Mouse (Mus musculus) macrophage (primary cell): ENCODE results near the gene Cobl. TPM values are rescaled to one million over a fixed set of nuclear protein-coding genes. Genes with fewer than 3 reads are reported as not detected.

Source experiments
- H3K27ac ChIP-seq: fragments of 350-480 bp; formaldehyde crosslinking; 2 replicates; pipeline ENCODE4 v1.9.0; 2021
- H3K36me3 ChIP-seq: fragments of 350-480 bp; formaldehyde crosslinking; 2 replicates; pipeline ENCODE4 v1.9.0; 2021; ENCODE audit errors: inconsistent target
- H3K4me3 ChIP-seq: fragments of 350-480 bp; formaldehyde crosslinking; 2 replicates; pipeline ENCODE4 v1.9.0; 2021; ENCODE audit errors: inconsistent target
- H3K79me2 ChIP-seq: fragments of 350-480 bp; formaldehyde crosslinking; 2 replicates; pipeline ENCODE4 v1.9.0; 2021; ENCODE audit errors: inconsistent target
- WGBS: methylation state at CpG from one replicate; pipeline ENCODE4 v1.1.7; 2026; ENCODE audit warnings: inconsistent platforms; ENCODE audit not compliant: missing documents; 5-methylcytosine and 5-hydroxymethylcytosine counted together
- polyA plus RNA-seq: library from polyadenylated mRNA; stranded (reverse); fragments of 250-400 nt; gene quantifications from 3 replicates; pipeline ENCODE4 v1.2.4, GENCODE M21; 2018; ENCODE audit warnings: inconsistent platforms

Gene Cobl
- polyA plus RNA-seq, 1 experiment from 2014 or later: not detected

DNA sequence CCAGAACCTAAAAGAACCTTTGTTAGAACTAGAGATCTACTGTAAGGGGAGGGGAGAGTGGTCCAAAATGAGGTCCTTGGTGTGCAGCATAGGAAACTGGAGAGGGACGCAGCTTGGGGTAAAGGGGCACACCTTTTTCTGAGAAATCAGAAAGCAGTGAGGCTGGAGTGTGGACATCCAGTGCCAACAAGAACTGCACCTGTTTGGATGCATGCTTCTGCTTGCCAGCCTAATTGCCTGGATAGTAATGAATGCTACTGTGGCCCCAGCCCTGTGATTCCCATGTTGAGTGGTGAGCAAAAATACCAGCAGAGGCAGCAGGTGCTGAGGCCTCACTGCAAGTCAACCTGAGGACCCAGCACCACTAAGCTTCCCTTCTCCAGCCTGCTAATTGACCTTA lies 469 bp upstream of the Cobl start:
- Histone ChIP-seq H3K36me3 (no peaks in the 10 kb centered on the region), H3K4me3 (no peak overlapping the region), H3K79me2 (no peaks in the 10 kb centered on the region), H3K27ac (no peak overlapping the region)
- 36% methylated on average over 1 of the region's 1 CpGs for WGBS

DNA sequence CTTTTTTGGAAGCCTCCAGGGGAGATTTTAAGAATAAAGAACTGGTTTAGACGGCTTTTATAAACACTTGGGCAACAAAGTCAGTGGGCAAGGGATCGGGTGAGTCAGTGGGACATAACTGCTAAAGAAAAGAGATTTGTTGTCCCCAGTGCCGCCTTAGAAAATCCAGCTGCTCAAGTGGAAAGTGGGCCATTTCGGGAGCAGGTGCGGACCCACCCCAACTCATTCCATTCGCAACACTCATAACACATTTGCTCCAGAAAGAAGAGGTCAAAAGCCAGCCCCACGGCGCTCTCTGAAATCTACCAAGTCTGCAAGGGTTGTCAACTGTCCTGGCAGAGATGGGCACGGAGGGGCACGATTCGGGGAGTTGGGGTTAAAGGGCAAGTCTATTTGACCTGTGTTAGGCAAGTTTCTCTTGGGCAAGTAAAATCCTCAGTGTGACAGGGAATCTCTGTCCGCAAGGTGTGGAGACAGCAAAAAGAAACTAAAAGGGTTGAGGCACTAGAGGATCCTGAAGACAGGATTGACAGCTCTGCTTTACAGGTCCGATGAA lies 1.1 kb downstream of the Cobl start:
- Histone ChIP-seq H3K79me2 (no peaks in the 10 kb centered on the region), H3K4me3 (no peak overlapping the region), H3K36me3 (no peaks in the 10 kb centered on the region), H3K27ac (no peak overlapping the region)
- WGBS: 76% methylated on average over 13 of the region's 13 CpGs

DNA sequence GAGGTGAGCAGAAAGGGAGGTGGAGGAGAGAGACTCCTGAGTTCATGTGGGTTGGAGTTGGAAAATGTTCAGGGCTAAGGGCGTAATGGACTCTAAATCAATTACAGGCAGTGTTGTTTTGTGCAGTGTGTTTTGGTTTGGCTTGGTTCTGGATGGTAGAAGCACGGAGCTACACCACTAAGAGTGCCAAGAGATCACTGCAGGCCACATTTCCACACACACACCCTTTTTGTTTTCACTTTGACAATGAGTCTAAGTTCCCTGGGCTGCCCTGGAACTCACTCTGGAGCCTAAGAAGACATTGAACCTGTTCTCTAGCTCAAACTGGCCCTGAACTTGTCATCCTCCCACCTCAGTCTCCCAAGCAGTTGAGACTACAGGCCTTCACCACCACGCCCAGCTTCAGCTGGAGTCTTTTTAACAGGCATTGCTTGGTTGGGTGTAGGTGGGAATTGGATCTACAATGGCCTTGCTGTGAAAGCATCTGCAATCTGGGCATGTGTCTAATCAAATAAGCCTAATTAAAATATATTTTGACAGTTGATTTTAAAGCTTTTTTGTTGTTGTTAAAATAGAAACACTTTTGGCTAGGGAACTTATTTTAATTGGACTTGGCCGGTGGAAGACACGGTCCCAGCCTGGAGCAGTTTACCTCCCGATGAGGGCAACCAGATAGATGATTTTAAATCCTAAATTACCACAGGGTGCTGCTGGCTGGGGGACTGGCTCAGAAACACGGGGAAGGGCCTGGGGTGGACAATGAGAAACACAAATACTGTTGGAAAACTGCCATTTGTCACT lies 4.8 kb downstream of the Cobl start:
- Histone ChIP-seq H3K36me3 (no peaks in the 10 kb centered on the region), H3K27ac (no peak overlapping the region), H3K79me2 (no peaks in the 10 kb centered on the region), H3K4me3 (no peak overlapping the region)
- WGBS: 73% methylated on average over 7 of the region's 7 CpGs

DNA sequence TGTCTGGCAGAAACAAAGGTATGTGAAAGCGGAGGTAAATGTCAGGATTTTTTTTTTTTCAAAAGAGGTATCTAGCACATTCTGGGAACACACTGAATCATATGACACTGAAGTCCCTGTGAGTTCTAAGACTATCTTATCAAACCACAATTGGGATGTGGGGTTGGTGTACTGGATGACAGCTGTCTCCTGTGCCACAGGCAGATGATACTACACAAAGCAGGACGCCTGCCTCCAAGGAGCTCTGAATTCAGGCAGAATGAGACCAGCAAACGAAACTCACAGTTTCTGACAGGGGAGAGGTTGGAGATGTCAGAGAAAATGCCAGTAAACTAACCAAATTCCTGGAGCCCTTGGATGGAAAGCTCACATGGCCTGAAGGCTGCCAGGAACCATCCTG lies 5.9 kb downstream of the Cobl start:
- 74% methylated on average over 3 of the region's 3 CpGs for WGBS
- H3K36me3 ChIP-seq: no peaks in the 10 kb centered on the region
- H3K4me3 ChIP-seq: no peak overlapping the region
- no peak overlapping the region for H3K27ac ChIP-seq
- no peaks in the 10 kb centered on the region for H3K79me2 ChIP-seq

DNA sequence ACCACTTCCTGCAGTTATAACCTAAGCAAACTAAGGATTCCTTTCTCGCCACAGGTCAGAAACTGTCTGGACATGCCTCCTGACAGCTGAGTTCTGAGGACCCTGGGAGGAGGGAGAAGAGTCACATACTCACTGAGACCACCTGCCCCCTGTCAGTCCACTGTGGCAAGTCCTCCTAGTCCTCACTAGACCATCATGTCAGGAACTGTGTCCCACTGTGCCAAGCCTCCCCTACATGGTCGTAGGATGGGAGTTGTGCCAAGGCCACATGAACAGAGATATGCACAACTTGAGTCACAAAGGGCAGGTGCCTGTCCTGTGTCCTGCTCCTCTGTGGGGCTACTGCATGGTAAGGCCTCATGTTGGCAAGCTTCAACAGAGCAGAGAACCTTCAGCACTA lies 6.4 kb downstream of the Cobl start:
- no peak overlapping the region for H3K4me3 ChIP-seq
- 86% methylated on average over 2 of the region's 2 CpGs for WGBS
- no peaks in the 10 kb centered on the region for H3K36me3 ChIP-seq

DNA sequence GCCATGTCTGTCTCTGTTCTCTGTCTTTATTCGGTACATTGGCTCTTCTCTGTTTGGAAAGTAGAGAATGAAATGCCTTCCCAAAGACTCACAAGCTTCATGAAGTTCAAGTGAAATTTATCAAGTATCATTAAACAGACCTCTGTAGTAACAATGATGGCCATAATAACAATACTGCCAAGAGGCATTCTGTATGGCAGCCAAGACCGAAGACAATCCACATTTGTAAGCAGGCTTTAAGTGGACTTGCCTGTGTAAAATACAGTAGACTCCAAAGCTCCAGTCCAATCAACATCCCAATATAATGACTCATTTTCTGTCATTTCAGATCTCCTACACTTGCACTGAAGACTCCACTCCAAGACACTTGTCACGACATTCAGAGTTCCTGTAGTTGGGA lies 16.7 kb downstream of the Cobl start:
- WGBS: 88% methylated on average over 3 of the region's 3 CpGs
- Histone ChIP-seq H3K4me3 (no peak overlapping the region), H3K79me2 (no peaks in the 10 kb centered on the region), H3K36me3 (no peaks in the 10 kb centered on the region), H3K27ac (no peak overlapping the region)

More for the DNA sequence above, 6.4 kb downstream of the Cobl start:
- no peaks in the 10 kb centered on the region for H3K79me2 ChIP-seq
- H3K27ac ChIP-seq: no peak overlapping the region

DNA sequence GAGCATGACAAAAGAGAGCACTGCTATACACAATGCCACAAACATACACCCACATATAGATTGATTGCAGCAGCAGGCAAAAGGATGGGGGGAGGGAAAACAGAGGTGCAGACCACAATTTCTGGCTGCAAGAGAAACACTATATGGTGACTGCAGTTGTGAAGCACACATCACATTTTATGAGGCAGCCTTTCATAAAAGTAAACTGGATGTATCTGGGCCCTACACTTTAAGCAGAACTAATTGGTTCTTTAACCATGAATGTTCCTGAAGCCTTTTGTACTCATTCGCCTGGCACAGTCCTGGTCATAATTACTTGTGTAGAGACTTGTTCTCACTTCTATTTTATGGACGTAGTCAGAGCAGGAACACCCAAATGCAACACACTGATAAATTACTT lies 19.5 kb downstream of the Cobl start:
- WGBS: 91% methylated on average over 2 of the region's 2 CpGs
- H3K27ac ChIP-seq: no peak overlapping the region
- no peaks in the 10 kb centered on the region for H3K79me2 ChIP-seq
- no peaks in the 10 kb centered on the region for H3K36me3 ChIP-seq
- no peak overlapping the region for H3K4me3 ChIP-seq

DNA sequence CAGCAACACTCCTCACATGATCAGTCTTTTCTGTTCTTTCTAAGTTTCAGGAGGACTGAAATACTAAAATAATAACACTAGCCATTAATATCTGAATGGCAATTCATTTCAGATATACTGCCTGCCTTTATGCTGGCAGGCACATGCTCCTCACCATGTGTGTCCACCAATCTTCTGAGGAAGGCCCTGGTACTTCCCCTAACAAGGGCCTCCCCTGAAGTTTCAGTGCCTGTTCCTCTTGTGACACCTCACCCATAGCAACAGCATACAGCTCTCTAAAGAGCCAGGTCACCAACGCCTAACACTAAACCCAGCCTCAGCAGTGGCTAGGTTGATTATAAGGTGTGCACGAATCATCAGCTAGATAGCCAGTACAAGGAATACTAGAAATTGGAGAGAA lies 20.5 kb downstream of the Cobl start:
- Histone ChIP-seq H3K4me3 (no peak overlapping the region), H3K36me3 (no peaks in the 10 kb centered on the region), H3K79me2 (no peaks in the 10 kb centered on the region), H3K27ac (no peak overlapping the region)
- WGBS: 50% methylated on average over 2 of the region's 2 CpGs

DNA sequence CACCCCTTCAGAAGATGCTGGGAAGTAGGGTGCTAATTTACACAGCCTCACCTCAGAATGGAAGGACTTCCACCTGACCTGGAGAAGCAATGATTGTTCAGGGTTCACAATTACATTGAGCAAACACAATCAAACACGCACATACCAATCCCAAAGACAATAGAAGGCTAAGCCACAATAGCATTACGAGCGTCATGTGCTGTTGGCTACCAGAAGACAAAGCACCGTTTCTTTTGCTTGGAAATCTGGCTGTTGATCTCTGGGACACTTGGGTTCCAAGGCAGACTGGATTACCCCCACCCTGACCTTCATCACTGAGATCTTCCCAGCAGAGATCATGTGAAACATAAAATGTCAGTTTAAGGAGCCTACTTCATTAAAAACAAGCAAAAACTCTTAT lies 21.1 kb downstream of the Cobl start:
- no peaks in the 10 kb centered on the region for H3K79me2 ChIP-seq
- WGBS: 83% methylated on average over 4 of the region's 4 CpGs

DNA sequence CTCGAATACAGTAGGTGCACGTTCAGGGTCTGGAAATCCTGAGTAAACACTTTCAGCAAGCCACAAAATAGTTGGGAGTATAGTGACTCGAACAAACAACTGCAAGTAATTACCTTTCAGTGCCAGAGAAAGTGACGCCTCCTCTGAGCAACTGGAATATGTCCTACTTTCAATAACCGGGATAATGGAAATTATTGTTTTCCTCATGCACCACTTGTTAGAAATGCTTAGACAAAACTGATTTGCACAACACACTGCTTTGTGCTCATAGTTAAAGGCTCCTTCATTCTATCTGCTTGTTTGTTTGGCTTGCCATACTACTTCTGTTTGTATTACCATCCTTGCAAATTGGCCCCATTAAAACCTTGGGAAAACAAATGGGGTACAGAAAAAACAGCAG lies 21.6 kb downstream of the Cobl start:
- WGBS: 90% methylated on average over 5 of the region's 5 CpGs
- Histone ChIP-seq H3K27ac (no peak overlapping the region), H3K36me3 (no peaks in the 10 kb centered on the region), H3K4me3 (no peak overlapping the region), H3K79me2 (no peaks in the 10 kb centered on the region)

More for the DNA sequence above, 21.1 kb downstream of the Cobl start:
- Histone ChIP-seq H3K27ac (no peak overlapping the region), H3K4me3 (no peak overlapping the region), H3K36me3 (no peaks in the 10 kb centered on the region)

DNA sequence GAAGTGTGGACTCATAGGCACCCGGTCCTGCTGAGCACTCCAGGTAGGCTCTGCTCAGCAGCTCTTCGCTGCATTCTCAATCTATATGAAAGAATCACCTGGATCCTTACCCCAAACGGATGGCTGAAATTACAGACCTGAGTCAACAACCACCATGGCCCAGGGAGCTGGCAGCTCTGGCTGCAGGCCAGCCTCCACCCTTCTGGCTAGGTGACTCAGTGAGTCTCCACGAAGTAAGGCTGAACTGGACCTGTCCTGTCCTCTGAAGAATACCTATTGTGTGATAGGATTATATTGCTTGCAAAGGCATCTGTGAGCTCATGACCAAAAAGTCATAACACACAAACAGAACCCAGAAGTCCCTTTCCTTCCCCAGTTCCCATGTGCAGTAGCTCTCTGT lies 22.5 kb downstream of the Cobl start:
- Histone ChIP-seq H3K36me3 (no peaks in the 10 kb centered on the region), H3K4me3 (no peak overlapping the region), H3K27ac (no peak overlapping the region), H3K79me2 (no peaks in the 10 kb centered on the region)
- 74% methylated on average over 4 of the region's 4 CpGs for WGBS

DNA sequence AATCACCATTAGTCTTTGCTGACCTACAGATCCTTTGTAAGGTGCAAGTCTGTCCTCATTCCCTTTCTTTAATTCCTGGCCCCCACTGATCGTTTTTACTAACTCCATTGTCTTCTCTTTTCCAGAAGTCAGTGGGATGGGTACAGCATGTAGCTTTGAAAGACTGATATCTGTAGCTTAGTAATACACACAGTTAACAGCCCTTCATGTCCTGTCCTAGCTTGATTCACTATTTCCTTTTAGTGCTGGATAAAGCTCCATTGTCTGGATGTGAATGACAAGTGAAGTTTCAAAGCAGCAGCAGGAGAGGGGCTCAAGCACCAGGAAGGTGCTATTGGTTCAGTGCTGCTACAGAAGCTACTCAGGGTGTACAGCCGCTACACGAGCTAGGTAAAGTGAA lies 28.9 kb downstream of the Cobl start:
- H3K4me3 ChIP-seq: no peak overlapping the region
- WGBS: 80% methylated on average over 3 of the region's 3 CpGs
- H3K27ac ChIP-seq: no peak overlapping the region
- no peaks in the 10 kb centered on the region for H3K36me3 ChIP-seq
- no peaks in the 10 kb centered on the region for H3K79me2 ChIP-seq

DNA sequence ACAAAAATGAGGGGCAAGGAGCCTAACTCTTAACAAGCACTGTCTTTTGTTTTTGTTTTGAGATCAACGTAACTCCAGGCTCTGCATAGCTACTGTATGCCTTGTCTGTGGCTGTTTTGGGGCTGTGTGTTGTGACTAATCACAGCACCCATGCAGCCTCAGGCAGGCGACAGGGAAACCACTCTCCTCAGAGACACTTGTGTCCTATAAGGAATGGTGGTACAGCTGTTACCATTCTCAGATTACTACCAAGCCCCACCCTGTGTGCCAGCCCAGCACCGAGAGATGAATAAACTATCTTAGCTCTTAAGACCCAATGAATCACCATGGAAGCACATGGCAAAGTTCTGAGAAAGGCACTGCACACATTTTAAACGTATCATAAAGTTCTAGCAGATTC lies 29.7 kb downstream of the Cobl start:
- H3K36me3 ChIP-seq: no peaks in the 10 kb centered on the region
- H3K79me2 ChIP-seq: no peaks in the 10 kb centered on the region
- H3K27ac ChIP-seq: no peak overlapping the region
- H3K4me3 ChIP-seq: no peak overlapping the region
- 77% methylated on average over 4 of the region's 4 CpGs for WGBS

DNA sequence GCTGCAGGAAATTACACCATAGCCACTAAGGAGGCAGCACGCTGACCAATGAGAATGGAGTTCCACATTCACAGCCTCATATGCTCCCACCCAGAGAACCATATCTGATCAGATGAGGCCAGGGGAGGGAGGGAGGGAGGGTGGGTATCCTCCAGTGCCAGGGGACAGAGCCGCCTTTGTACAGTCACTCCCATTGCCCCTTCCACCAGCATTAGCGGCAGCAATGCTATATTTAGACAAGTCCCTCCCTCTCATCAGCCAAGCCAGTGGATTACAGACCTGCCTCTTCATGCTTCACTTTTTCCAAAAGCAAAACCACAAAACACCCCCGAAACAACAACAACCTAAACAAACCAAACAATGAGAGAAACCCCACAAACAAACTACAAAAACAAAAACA lies 30.2 kb downstream of the Cobl start:
- H3K36me3 ChIP-seq: no peaks in the 10 kb centered on the region
- no peak overlapping the region for H3K4me3 ChIP-seq
- no peak overlapping the region for H3K27ac ChIP-seq
- no peaks in the 10 kb centered on the region for H3K79me2 ChIP-seq
- 51% methylated on average over 4 of the region's 4 CpGs for WGBS

DNA sequence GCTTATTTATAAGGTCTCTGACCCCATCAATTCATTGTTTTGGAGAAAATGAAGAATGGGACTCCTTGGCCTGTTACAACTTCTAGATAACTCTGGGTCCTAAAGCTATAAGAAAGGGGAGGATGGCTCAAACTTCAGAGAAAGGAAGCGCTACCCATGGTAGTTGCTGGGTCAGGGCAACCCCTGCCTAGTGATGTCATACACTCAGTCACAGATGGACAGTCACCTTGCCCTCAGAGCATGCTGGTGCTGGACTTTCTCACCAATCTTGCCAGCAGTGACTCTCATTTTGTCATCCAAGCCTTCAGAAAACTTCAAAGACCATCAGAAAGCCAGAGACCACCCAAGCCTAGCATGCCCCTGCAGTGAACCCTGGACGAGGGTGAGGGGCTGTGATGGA lies 32.8 kb downstream of the Cobl start:
- H3K79me2 ChIP-seq: no peaks in the 10 kb centered on the region
- no peak overlapping the region for H3K4me3 ChIP-seq
- H3K36me3 ChIP-seq: no peaks in the 10 kb centered on the region
- no peak overlapping the region for H3K27ac ChIP-seq
- 86% methylated on average over 2 of the region's 2 CpGs for WGBS
